Mouse (Mus musculus) left cerebral cortex, postnatal 25 days (tissue): ENCODE results near the gene Igsf9b. TPM values are rescaled to one million over a fixed set of nuclear protein-coding genes. Genes with fewer than 3 reads are reported as not detected.

ENCODE experiments used
- DNase-seq, 2 experiments: peaks; one replicate each; pipeline ENCODE4 v3.0.0; 2022; ENCODE audit warnings: low spot score in 2 of 2, mixed read lengths in 1 of 2
- intact Hi-C: fragments of 180-260 bp; cut with DNase I; formaldehyde crosslinking; loops from one replicate; pipeline ENCODE4 v1.15.1; 2025
- total RNA-seq, 2 experiments: library from RNA; stranded (reverse); gene quantifications; 2 replicates each; pipeline ENCODE4 v1.2.3; 2021

Igsf9b gene
- 10 to 100 TPM; 65.9 to 66.7 TPM for total RNA-seq

DNA sequence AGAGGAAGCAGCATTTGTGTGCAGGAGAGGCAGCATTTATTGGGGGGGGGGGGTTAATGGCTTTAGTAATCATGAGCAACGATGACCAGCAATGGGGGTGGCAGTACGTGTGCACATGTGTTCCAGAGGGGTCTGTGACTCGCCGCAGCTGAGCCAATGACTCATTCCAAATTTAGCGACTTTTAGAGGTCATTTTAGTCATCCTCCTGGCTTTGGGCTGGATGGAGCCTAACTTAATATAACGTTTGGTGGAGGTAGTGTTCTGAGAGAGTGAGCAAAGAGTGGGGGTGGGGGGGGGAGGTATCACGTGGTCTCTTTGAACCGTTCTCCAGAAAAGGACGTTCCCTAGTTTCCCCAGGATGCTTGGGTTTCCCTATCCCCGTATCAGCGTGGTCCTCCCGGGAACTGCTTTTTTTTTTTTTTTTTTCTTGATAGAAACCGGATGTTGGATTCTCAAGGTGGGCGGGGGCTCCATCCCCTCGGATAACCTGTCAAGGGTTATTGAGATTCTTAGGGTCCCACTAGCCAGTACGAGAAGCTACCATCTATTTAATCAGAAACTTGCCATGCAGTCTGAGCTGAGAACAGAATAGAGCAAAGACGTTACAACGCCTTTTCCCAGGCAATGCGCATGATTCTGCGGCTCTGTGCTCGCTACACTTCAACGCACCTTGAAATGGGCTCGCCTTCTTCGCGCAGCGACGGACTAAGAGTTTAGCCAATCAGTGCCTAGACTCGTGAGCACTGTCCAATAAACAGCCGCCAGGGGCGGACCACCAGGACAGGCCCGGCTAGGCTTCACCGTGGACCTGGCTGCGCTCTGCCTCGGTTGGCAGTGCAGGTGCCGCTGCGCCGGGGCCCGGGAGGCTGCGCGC, at the start of gene Igsf9b:
Igsf9b (plus strand) TSS at position 794 of the 875 bp plus-strand sequence.
- intact Hi-C loops = no loop called here
- peak; percentile 96 to 99 for DNase-seq

GRCm38 (mm10) chr9:27252034-27252714, 46.8 kb upstream of the Igsf9b start:
- intact Hi-C loops = no loop called here

GRCm38 (mm10) chr9:27256454-27256853, 42.5 kb upstream of the Igsf9b start:
- intact Hi-C loops = no loop called here
- DNase-seq = no peak

More at GRCm38 (mm10) chr9:27252034-27252714, 46.8 kb upstream of the Igsf9b start:
- DNase-seq = no peak

DNA sequence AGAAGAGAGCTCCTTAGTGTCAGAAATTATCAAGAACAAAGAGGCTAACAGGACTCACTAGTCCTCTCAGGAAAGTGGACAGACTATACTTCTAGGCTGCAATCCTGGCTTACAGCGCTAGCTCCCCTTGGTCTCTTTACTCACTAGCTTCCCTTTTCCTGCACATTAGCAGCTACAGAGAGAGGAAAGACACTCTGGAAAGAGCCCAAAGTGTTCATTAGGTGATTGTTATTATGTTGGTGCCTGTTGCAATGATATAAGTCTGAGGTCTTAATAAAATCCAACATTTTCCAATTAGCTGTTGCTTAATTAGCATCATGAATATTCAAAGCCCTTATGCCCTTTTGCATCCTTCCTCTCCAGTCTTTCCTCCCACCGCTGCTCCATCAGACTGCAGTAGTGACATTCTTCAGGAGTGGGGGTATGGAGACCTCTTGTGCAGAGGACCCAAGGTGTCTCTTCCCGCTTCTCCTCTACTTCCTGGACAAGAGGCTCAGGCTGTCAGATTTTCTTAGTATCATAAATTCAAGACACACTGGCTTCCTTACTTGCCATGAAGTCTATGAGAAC, 38.5 kb upstream of the Igsf9b start:
- DNase-seq = no peak
- intact Hi-C loops = no loop called here

DNA sequence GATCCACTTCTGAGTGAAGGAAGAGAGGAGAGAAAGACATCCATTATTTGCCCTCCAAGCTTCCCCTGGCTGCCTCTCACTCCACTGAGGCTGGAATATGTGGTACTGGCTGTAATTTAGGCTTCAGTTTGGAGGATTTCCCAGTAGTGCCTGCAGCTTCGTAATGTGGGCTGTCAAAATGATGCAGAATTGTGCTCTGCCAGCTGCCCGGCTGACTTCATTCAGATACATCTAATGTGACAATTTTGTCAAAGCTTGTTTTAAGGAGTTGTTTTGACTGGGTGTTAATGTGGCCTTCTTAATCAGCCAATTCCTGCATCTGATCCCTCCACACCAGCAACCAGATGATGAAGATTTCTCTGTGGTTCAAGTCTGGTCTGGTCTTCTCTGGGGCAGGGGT, 37.1 kb upstream of the Igsf9b start:
- peak; percentile 12 to 73 for DNase-seq
- intact Hi-C loops = no loop called here

GRCm38 (mm10) chr9:27265009-27265408, 34.0 kb upstream of the Igsf9b start:
- no peak for DNase-seq
- intact Hi-C loops = no loop called here

- intact Hi-C loops = no loop called here
- DNase-seq = no peak
Observed at GRCm38 (mm10) chr9:27267878-27268277, 31.1 kb upstream of the Igsf9b start.

- no peak for DNase-seq
- intact Hi-C loops = no loop called here
Observed at GRCm38 (mm10) chr9:27268493-27268892, 30.5 kb upstream of the Igsf9b start.

DNA sequence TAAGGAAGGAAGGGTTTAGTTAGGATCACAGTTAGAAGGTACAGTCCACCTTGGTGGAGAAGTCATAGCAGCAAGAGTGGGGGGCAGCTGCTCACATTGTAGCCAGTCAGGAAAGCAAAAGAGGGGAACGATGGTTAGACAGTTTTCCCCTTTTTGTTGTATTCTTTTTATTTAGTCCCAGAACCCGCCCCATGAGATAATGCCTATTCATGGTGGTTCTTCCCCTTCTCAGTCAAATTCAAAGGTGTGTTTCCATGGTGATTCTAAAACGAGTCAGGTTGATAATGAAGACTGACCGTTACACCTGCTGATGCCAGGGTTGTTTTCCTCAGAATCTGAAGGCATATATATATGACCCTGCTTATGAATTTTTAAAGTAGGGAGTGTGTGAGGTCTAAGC, 29.7 kb upstream of the Igsf9b start:
- intact Hi-C loops = no loop called here

GRCm38 (mm10) chr9:27269904-27270303, 29.1 kb upstream of the Igsf9b start:
- intact Hi-C loops = no loop called here
- DNase-seq = no peak

More for the DNA sequence above, 29.7 kb upstream of the Igsf9b start:
- DNase-seq = no peak

DNA sequence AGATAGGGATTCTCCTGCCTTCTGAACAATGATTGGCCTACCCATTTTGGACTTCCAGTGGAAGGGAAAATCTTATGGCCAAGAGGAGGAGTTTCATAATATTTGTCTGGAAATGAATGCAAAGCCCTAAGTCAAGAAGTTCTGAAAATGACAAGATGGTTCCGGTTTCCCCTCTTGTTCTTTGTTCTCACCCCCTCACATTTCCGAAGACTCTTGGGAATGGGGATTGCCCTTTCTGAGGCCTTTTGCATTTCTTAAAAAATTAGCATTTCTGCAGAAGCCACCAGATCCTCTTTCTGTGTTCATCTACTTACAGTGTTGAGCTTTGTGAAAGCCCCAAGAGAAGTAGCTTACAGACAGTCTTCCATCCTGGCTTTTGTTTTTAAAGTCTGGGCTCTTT, 27.1 kb upstream of the Igsf9b start:
- no peak for DNase-seq
- intact Hi-C loops = no loop called here

DNA sequence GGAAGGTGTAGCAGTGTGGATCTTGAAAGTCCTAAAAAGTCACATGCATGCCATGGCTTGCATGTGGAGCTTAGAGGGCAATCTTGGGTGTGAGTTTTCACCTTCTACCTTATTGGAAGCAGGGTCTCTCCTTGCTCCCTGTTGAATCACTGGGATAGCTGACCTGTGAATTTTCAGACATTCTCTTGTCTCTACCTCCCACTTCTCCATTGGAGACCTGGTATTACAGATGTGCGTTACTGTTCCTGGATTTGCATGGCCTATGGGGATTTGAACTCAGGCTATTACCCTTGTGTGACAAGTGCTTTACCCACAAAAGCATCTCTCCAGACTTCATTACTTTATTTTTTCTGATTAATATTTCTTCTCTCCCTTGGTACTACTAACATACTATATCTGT, 26.1 kb upstream of the Igsf9b start:
- no peak for DNase-seq
- intact Hi-C loops = no loop called here

DNA sequence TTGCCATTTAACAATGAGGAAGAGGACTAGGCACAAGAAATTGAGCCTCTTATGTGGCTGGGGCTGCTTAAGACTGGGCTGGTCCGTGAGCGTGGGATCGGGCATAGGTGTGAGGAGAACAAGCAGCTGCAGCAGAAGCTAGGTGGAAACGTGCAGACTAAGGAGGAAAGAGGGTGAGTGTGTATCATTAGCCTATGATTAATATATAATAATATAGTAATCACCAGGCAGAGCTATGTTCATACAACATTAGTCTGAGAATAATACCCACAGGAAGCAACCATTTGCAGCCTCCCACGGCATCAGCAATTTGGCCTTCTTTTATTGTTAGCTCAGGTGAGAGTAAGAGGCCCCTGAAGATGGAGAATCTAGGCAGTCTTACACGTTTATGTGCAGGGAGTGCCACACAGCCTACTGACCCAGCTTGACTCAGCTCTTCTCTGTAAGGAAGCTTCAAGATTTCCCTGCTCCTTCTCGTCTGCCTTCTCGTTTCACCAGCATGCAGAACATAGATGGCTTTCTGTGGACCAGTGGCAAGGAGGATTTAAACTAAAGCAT, 22.6 kb upstream of the Igsf9b start:
- intact Hi-C loops = no loop called here

DNA sequence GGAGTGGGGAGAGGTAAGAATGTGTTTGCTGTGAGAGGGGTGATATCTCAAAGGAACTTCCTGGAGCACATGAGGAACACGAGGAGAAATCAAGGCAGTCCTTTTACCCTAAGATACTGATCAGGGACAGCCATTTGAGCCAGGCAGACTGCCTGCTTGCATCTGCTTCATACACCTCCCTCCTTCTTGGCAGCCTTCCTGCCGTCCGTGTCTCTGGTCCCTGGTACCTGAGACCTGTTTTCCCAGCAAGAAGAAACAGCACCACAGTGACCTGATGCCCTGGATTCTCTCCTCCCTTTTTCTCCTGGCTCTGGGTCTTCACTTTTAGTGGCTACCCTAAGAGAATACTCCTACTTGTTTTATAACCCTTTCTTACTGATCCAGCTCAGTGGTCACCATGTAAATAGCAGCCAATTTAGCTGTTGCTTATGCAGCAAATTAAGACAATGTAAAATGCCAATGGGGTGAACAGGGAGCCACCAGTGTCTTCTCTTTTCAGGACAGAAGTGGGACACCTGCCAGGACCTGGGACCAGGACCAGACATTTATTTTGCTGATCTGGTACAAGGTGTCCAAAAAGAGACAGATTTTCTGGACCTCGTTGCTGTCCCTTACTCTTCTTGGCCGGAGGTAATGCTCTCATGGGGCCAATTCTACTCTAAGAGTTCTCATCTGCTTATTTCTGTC, 21.5 kb upstream of the Igsf9b start:
- intact Hi-C loops = no loop called here
- no peak for DNase-seq

More for the DNA sequence above, 22.6 kb upstream of the Igsf9b start:
- no peak for DNase-seq

DNA sequence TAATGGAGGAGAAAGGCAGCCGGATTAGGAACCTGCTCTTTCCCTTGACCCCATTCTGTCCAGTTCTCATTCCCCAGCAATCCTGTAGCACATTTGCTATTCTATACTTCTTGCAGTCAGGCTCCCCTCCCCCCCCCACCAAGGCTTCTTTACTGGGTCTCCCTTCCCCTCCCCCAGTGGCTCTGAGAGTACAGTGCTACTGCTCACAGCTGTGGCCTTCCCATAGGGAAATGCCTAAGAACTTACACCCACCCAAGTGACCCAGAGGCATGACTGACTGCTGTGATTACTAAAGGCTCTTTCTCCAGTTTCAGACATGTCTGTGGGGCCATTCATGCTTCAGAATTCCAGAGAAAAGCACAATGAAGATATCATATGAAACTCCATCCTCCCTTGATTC, 20.0 kb upstream of the Igsf9b start:
- DNase-seq = no peak
- intact Hi-C loops = no loop called here

DNA sequence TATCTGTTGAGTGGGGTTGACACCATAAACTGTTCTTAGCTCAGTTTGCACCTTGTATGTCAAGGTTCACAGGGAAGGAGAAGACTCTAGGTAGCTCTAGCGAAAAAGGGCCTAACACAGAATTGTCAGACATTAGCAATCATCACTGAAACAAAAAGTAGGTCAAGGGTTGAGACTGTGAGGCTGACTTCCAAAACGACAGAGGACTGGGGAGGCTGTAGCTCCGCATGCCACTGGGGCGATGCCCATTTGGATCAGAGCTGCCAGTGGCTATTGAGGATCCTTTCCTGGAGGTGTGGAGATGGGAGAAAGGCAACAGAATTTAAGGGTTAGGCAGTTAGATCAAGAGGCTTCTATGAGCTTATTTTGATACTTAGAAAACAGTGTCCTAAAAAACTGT, 18.0 kb upstream of the Igsf9b start:
- intact Hi-C loops = no loop called here
- no peak for DNase-seq

DNA sequence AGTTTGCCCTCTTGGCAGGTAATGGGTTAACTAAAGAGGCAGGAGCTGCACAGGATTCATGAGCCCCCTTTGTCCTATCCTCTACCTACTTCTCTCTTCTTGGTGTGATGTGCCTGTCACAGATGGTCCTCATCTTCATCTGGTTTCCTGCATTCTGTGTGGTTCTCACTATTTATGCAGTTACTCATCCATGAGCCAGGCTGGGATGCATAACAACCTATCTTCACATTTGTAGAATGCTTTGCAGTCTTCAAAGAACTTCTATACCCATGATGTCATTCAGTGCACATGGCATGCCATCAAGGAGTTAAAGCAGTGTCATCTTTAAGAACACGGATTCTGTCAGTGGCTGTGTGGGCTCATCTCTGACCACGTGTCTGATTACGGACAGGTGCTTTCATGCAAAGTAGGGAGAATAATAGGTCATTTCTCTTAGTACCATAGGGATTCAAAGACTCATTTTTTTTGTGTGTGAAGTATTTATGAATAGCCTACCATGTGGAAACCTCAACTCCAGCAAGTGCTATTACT, 13.2 kb upstream of the Igsf9b start:
- intact Hi-C loops = loop anchor here (5.0 kb wide), 1 partner anchor 53 kb away; no protein-coding TSS in a partner anchor
- DNase-seq = peak in 1 of 2 experiments; percentile 75

DNA sequence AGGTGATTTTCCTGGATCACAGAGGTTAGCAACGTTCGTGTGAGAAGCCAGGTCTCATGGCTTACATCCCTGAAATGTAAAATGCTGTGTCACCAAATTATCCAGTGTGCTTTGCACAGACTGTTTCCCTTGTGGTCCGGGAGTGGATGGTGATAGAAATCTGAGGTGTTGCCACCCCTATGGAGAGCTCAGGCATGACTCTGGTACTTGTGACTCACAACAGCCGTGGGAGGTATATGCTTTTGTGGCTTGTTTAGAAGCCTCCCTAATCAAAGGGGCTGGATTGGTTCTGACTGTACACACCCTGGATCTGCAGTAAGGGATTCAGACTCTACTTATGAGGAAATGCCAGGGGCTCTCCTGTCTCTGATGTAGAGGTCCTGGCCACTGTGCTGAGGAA, 12.7 kb upstream of the Igsf9b start:
- intact Hi-C loops = loop anchor here (5.0 kb wide), 1 partner anchor 54 kb away; no protein-coding TSS in a partner anchor
- DNase-seq = no peak

GRCm38 (mm10) chr9:27286859-27287258, 12.1 kb upstream of the Igsf9b start:
- peak in 1 of 2 experiments; percentile 62 for DNase-seq
- intact Hi-C loops = loop anchor here (5.0 kb wide), 1 partner anchor 55 kb away; no protein-coding TSS in a partner anchor
